Mouse (Mus musculus) central nervous system, embryonic 18 days (tissue): ENCODE results near the gene Cic. TPM values are rescaled to one million over a fixed set of nuclear protein-coding genes. Genes with fewer than 3 reads are reported as not detected.

Source experiments
- polyA plus RNA-seq: library from polyadenylated mRNA; depleted of rRNA; stranded (reverse); fragments of >200 nt; gene quantifications from 2 replicates; pipeline ENCODE4 v1.2.3, GENCODE M21; 2012; rRNA removed

Cic gene
- 83.3 and 94.7 TPM in 2 replicates for polyA plus RNA-seq

GRCm38 (mm10) chr7:25267301-25267750 is at the start of gene Cic:
Gene Cic, plus strand, starts transcription at chr7:25267704.

GRCm38 (mm10) chr7:25220457-25221101 is 46.9 kb upstream of the Cic start, which contains the start of gene Dedd2:
Gene Dedd2, minus strand, starts transcription at chr7:25220615.

GRCm38 (mm10) chr7:25221102-25221883 is 46.2 kb upstream of the Cic start, which contains the start of gene Zfp526:
Gene Zfp526, plus strand, starts transcription at chr7:25221425.

GRCm38 (mm10) chr7:25237249-25238014 is 30.1 kb upstream of the Cic start, which contains the start of gene Gsk3a:
Gene Gsk3a, minus strand, starts transcription at chr7:25237851.

GRCm38 (mm10) chr7:25250141-25250972 is 17.1 kb upstream of the Cic start, which contains the start of gene Erf:
Gene Erf, minus strand, starts transcription at chr7:25250761.

GRCm38 (mm10) chr7:25297454-25298325 is 30.2 kb downstream of the Cic start, which contains the start of gene Pafah1b3:
Gene Pafah1b3, minus strand, starts transcription at chr7:25297986.

GRCm38 (mm10) chr7:25301063-25301462 is 33.6 kb downstream of the Cic start, which contains the start of gene Prr19:
Gene Prr19, plus strand, starts transcription at chr7:25301411.

GRCm38 (mm10) chr7:25305956-25306613 is 38.6 kb downstream of the Cic start, which contains the start of gene Tmem145:
Gene Tmem145, plus strand, starts transcription at chr7:25306106.

GRCm38 (mm10) chr7:25316532-25317445 is 49.3 kb downstream of the Cic start, which contains the start of gene Megf8:
Gene Megf8, plus strand, starts transcription at chr7:25317164.

Other genes with a start within 250 kb of the Cic start
- gene Grik5, start 195.4 kb upstream of the Cic start, polyA plus RNA-seq: 126 and 160 TPM in 2 replicates
- gene Zfp574, start 195.1 kb upstream of the Cic start, polyA plus RNA-seq: 24.6 and 28.2 TPM in 2 replicates
- 20.9 and 25.9 TPM in 2 replicates for gene Pou2f2, start 88.0 kb upstream of the Cic start, polyA plus RNA-seq
- 15.9 and 16.5 TPM in 2 replicates for gene Dedd2, start 47.1 kb upstream of the Cic start, polyA plus RNA-seq
- gene Zfp526, start 46.3 kb upstream of the Cic start, polyA plus RNA-seq: 5.3 and 5.7 TPM in 2 replicates
- 220 and 234 TPM in 2 replicates for gene Gsk3a, start 29.9 kb upstream of the Cic start, polyA plus RNA-seq
- gene Erf, start 16.9 kb upstream of the Cic start, polyA plus RNA-seq: 16.3 and 17.6 TPM in 2 replicates
- gene Pafah1b3, start 30.3 kb downstream of the Cic start, polyA plus RNA-seq: 600 and 603 TPM in 2 replicates
- gene Prr19, start 33.7 kb downstream of the Cic start, polyA plus RNA-seq: 2.4 and 3.0 TPM in 2 replicates
- gene Tmem145, start 38.4 kb downstream of the Cic start, polyA plus RNA-seq: 157 and 163 TPM in 2 replicates
- gene Megf8, start 49.5 kb downstream of the Cic start, polyA plus RNA-seq: 45.8 and 48.9 TPM in 2 replicates
- gene Cnfn, start 102.0 kb downstream of the Cic start, polyA plus RNA-seq: 24.7 TPM in 1 of 2 replicates, not detected in the other
- gene Lipe, start 131.0 kb downstream of the Cic start, polyA plus RNA-seq: 8.9 and 11.3 TPM in 2 replicates
- gene Cxcl17, start 145.2 kb downstream of the Cic start, polyA plus RNA-seq: 0.15 and 0.22 TPM in 2 replicates
- gene Ceacam1, start 209.9 kb downstream of the Cic start, polyA plus RNA-seq: 0.78 and 1.1 TPM in 2 replicates